Mouse (Mus musculus) intestine, embryonic 14.5 days (tissue): ENCODE measurements around the gene Bcr. TPM values are rescaled to one million over a fixed set of nuclear protein-coding genes. Genes with fewer than 3 reads are reported as not detected.
A peak's percentile ranks its signal among the peaks of the same experiment; 100 is the strongest.

Source experiments
- ATAC-seq: fragments of 200-750 bp; cut with Nextera tagmentation; replicated peaks from 2 replicates; pipeline ENCODE4 v1.8.0; 2017; ENCODE audit warnings: low read depth, moderate number of reproducible peaks, moderate TSS enrichment, moderate library complexity; ENCODE audit not compliant: low FRiP score, low TSS enrichment
- DNase-seq: peaks from one replicate; pipeline ENCODE4 v3.0.0-alpha.2; 2018; ENCODE audit warnings: low spot score
- H3K27ac ChIP-seq: fragments of 300-500 bp; sonication (generic); 2 replicates; pipeline ENCODE4 v1.5.1; 2014; ENCODE audit warnings: low read depth, mild to moderate bottlenecking, control low read depth
- H3K27me3 ChIP-seq: fragments of 300-500 bp; sonication (generic); replicated peaks from 2 replicates; pipeline ENCODE4 v1.6.1; 2014; ENCODE audit warnings: low read length, control low read depth; ENCODE audit not compliant: control insufficient read depth, insufficient read depth
- H3K36me3 ChIP-seq: fragments of 300-500 bp; sonication (generic); 2 replicates; pipeline ENCODE4 v1.6.1; 2014; ENCODE audit warnings: low read length, control low read depth; ENCODE audit not compliant: control insufficient read depth, insufficient read depth
- H3K4me1 ChIP-seq: fragments of 300-500 bp; sonication (generic); replicated peaks from 2 replicates; pipeline ENCODE4 v1.6.1; 2014; ENCODE audit warnings: low read length, control low read depth, mixed read lengths; ENCODE audit not compliant: control insufficient read depth, insufficient read depth
- H3K4me2 ChIP-seq: fragments of 300-500 bp; sonication (generic); 2 replicates; pipeline ENCODE4 v1.6.1; 2014; ENCODE audit warnings: low read length
- H3K4me3 ChIP-seq: fragments of 300-500 bp; sonication (generic); 2 replicates; pipeline ENCODE4 v1.5.1; 2014; ENCODE audit warnings: low read depth, low read length, control low read depth, mixed read lengths
- H3K9ac ChIP-seq: fragments of 300-500 bp; sonication (generic); 2 replicates; pipeline ENCODE4 v1.6.1; 2014; ENCODE audit warnings: mild to moderate bottlenecking, low read length
- H3K9me3 ChIP-seq: fragments of 300-500 bp; sonication (generic); 2 replicates; pipeline ENCODE4 v1.6.1; 2016; ENCODE audit warnings: low read length, control low read depth; ENCODE audit not compliant: control insufficient read depth
- WGBS: fragments of 180-500 bp; shearing (Covaris S2); extraction: QIAGEN DNeasy Blood & Tissue Kit; methylation state at CpG from one replicate; pipeline ENCODE4 v1.1.7; 2014; 5-methylcytosine and 5-hydroxymethylcytosine counted together
- polyA plus RNA-seq: library from polyadenylated mRNA; unstranded; fragments of >200 nt; fragmentation: Nextera tagmentation; extraction: Ambion mirVana; gene quantifications from 2 replicates; pipeline ENCODE4 v1.2.1, GENCODE M21; 2014

Bcr gene
- polyA plus RNA-seq, 1 experiment from 2014 or later, result 14.4 TPM

DNA sequence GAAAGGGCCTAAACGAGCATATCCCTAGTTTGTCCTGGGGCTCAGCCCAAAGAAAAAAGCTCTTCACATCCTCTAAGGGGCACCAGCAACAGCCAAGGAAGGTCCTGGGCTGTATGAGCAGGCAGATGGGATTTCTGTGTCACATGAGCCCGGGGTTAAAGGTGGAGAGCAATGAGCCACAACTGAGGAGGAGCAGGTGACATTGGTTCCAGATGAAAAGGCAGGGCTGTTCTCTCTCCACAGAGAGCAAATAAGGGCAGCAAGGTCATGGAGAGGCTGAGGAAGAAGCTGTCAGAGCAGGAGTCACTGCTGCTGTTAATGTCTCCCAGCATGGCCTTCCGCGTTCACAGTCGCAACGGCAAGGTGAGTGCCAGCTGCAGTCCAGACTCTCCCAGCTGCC, 96.4 kb downstream of the Bcr start:
- no peak for ATAC-seq
- H3K27me3 ChIP-seq, result no peaks in the 10 kb centered on the region
- H3K4me3 ChIP-seq, result no peak overlapping the region
- H3K9me3 ChIP-seq, result no peaks in the 10 kb centered on the region
- no peak overlapping the region for H3K4me2 ChIP-seq
- H3K9ac ChIP-seq, result no peak overlapping the region
- H3K36me3 ChIP-seq, result peaks cover 63% of the 10 kb centered on the region
- H3K27ac ChIP-seq, result no peak overlapping the region
- DNase-seq, result no peak
- 77% methylated on average over 6 of the region's 6 CpGs for WGBS
- H3K4me1 ChIP-seq, result no peaks in the 10 kb centered on the region

- Histone ChIP-seq H3K9ac (no peak overlapping the region), H3K27me3 (no peaks in the 10 kb centered on the region), H3K9me3 (no peaks in the 10 kb centered on the region), H3K4me1 (no peaks in the 10 kb centered on the region), H3K4me3 (no peak overlapping the region), H3K36me3 (peaks cover 72% of the 10 kb centered on the region), H3K4me2 (no peak overlapping the region), H3K27ac (no peak overlapping the region)
- no peak for ATAC-seq
- no peak for DNase-seq
- WGBS, result 85% methylated on average over 8 of the region's 8 CpGs
These were observed 97.3 kb downstream of the Bcr start for GRCm38 (mm10) chr10:75157713-75158112.

DNA sequence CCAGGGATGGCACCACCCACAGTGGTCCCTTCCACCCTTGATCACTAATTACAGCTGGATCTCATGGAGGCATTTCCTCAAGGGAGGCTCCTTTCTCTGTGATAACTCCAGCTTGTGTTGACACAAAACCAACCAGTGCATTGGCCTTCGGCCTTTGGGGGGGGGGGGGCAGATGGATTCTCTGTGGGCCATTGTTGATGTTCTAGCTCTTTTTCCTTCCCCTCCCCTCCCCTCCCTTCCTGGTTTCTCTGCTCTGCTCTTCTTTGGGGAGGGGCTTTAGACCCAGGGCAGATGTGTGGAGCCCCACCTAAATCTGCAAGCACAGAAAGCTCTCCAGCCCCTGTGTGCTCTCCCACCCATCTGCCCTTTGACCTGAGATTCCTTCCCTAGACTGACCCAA, 98.0 kb downstream of the Bcr start:
- peaks cover 78% of the 10 kb centered on the region for H3K36me3 ChIP-seq
- DNase-seq, result no peak
- H3K4me2 ChIP-seq, result no peak overlapping the region
- no peaks in the 10 kb centered on the region for H3K4me1 ChIP-seq
- no peak overlapping the region for H3K27ac ChIP-seq
- H3K4me3 ChIP-seq, result no peak overlapping the region
- 45% methylated on average over 1 of the region's 1 CpGs for WGBS
- no peak overlapping the region for H3K9ac ChIP-seq
- no peaks in the 10 kb centered on the region for H3K27me3 ChIP-seq
- no peaks in the 10 kb centered on the region for H3K9me3 ChIP-seq
- no peak; the same call in 1 of the 2 replicates for ATAC-seq

GRCm38 (mm10) chr10:75160171-75160900, 99.9 kb downstream of the Bcr start:
- Histone ChIP-seq H3K9me3 (no peaks in the 10 kb centered on the region), H3K27me3 (no peaks in the 10 kb centered on the region), H3K9ac (no peak overlapping the region), H3K36me3 (peaks cover 69% of the 10 kb centered on the region), H3K4me3 (no peak overlapping the region), H3K4me1 (no peaks in the 10 kb centered on the region), H3K27ac (no peak overlapping the region), H3K4me2 (no peak overlapping the region)
- ATAC-seq (no peak), DNase-seq (no peak)
- WGBS, result 88% methylated on average over 10 of the region's 10 CpGs

DNA sequence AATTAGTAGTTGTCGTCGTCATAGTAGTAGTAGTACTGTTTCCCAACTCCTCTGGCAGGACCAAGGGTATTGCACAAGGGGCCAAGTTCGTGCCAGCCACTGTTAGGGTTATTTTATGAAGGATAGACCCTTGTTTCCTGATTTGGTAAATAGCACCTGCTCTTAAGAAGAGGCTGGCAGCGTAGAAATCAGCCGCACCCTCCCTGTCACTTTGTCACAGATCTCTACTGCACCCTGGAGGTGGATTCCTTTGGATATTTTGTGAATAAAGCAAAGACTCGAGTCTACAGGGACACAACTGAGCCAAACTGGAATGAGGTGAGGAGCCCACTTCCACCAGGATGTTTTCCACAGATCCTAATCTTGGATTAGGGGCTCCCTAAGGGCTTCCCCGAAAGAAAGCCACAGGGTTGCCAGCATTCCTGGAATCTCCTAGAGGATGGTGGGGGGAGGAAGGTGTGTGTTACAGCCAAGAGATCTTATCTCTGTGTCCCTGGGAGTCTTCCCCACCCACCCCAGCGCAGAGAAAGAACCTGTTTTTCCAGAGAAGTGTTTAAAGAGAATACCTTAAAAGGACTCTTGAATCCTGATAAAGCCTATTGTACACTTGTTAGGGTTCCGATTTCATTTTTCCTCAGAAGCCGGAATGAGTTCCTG, 105.6 kb downstream of the Bcr start:
- Histone ChIP-seq H3K4me1 (no peaks in the 10 kb centered on the region), H3K4me3 (no peak overlapping the region), H3K9me3 (no peaks in the 10 kb centered on the region), H3K27ac (0 out of 2 replicates have a peak overlapping the region, but pooled peaks have one; percentile 38), H3K36me3 (peaks cover 54% of the 10 kb centered on the region), H3K4me2 (no peak overlapping the region), H3K9ac (no peak overlapping the region), H3K27me3 (no peaks in the 10 kb centered on the region)
- DNase-seq (no peak), ATAC-seq (peak; percentile 67)
- WGBS, result 65% methylated on average over 10 of the region's 10 CpGs

GRCm38 (mm10) chr10:75166601-75167000, 106.2 kb downstream of the Bcr start:
- WGBS, result 71% methylated on average over 4 of the region's 4 CpGs
- Histone ChIP-seq H3K27me3 (no peaks in the 10 kb centered on the region), H3K4me3 (no peak overlapping the region), H3K4me2 (no peak overlapping the region), H3K9me3 (no peaks in the 10 kb centered on the region), H3K27ac (0 out of 2 replicates have a peak overlapping the region, but pooled peaks have one; percentile 38), H3K9ac (no peak overlapping the region), H3K36me3 (peaks cover 56% of the 10 kb centered on the region), H3K4me1 (no peaks in the 10 kb centered on the region)
- DNase-seq, result no peak
- ATAC-seq, result no peak

GRCm38 (mm10) chr10:75170207-75170850, 109.9 kb downstream of the Bcr start:
- no peak overlapping the region for H3K4me2 ChIP-seq
- ATAC-seq (peak; percentile 37), DNase-seq (no peak)
- no peak overlapping the region for H3K4me3 ChIP-seq
- no peaks in the 10 kb centered on the region for H3K27me3 ChIP-seq
- H3K9ac ChIP-seq, result no peak overlapping the region
- H3K36me3 ChIP-seq, result peaks cover 42% of the 10 kb centered on the region
- WGBS, result 62% methylated on average over 12 of the region's 12 CpGs
- H3K27ac ChIP-seq, result no peak overlapping the region
- H3K4me1 ChIP-seq, result no peaks in the 10 kb centered on the region
- H3K9me3 ChIP-seq, result no peaks in the 10 kb centered on the region

DNA sequence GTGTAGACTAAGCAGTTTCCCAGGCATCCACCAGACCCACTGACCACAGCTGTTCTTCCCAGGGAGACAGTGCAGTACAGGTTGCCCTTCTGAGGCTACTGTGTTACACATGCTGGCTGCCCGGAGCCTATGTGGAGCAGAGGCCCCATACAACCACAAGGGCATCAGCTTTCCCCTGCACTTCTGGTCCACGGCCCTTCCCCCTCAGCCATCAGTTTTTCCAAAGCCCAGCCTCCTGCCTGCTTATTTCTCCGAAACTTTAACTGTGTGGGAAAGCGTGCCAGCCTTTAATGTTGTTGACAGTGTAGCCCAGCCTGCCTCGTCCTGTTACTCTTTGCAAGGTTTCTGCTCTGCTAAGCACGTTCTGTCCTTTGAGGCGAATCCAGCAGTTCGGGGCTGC, 112.7 kb downstream of the Bcr start:
- no peak overlapping the region for H3K4me2 ChIP-seq
- ATAC-seq, result no peak
- 78% methylated on average over 8 of the region's 8 CpGs for WGBS
- H3K36me3 ChIP-seq, result peaks cover 50% of the 10 kb centered on the region
- H3K27ac ChIP-seq, result no peak overlapping the region
- H3K4me1 ChIP-seq, result no peaks in the 10 kb centered on the region
- no peaks in the 10 kb centered on the region for H3K9me3 ChIP-seq
- no peak for DNase-seq
- no peaks in the 10 kb centered on the region for H3K27me3 ChIP-seq
- H3K4me3 ChIP-seq, result no peak overlapping the region
- no peak overlapping the region for H3K9ac ChIP-seq
